Mouse (Mus musculus) hindbrain, embryonic 11.5 days (tissue): Measurements from ENCODE around the gene Brd9. TPM values are rescaled to one million over a fixed set of nuclear protein-coding genes. Genes with fewer than 3 reads are reported as not detected.

Experiments
- ATAC-seq: fragments of 200-750 bp; cut with Nextera tagmentation; 2 replicates; pipeline ENCODE4 v1.8.0; 2017; ENCODE audit warnings: mild to moderate bottlenecking, moderate TSS enrichment, moderate library complexity; ENCODE audit not compliant: low FRiP score
- DNase-seq: peaks from one replicate; pipeline ENCODE4 v3.0.0-alpha.2; 2015; ENCODE audit warnings: low spot score
- H3K27ac ChIP-seq: fragments of 300-500 bp; sonication (generic); 2 replicates; pipeline ENCODE4 v1.5.1; 2014; ENCODE audit warnings: mild to moderate bottlenecking, low read depth, low read length
- H3K27me3 ChIP-seq: fragments of 300-500 bp; sonication (generic); 2 replicates; pipeline ENCODE4 v1.6.1; 2014; ENCODE audit warnings: mild to moderate bottlenecking, low read length, moderate library complexity, mixed read lengths; ENCODE audit not compliant: control insufficient read depth, insufficient read depth
- H3K36me3 ChIP-seq: fragments of 300-500 bp; sonication (generic); 2 replicates; pipeline ENCODE4 v1.6.1; 2014; ENCODE audit warnings: mild to moderate bottlenecking, low read length, moderate library complexity, mixed read lengths; ENCODE audit not compliant: control insufficient read depth, insufficient read depth
- H3K4me1 ChIP-seq: fragments of 300-500 bp; sonication (generic); replicated peaks from 2 replicates; pipeline ENCODE4 v1.6.1; 2014; ENCODE audit warnings: low read length, mixed read lengths; ENCODE audit not compliant: control insufficient read depth, insufficient read depth
- H3K4me2 ChIP-seq: fragments of 300-500 bp; sonication (generic); replicated peaks from 2 replicates; pipeline ENCODE4 v1.6.1; 2014; ENCODE audit warnings: mild to moderate bottlenecking, low read depth, low read length
- H3K4me3 ChIP-seq: fragments of 300-500 bp; sonication (generic); 2 replicates; pipeline ENCODE4 v1.5.1; 2014; ENCODE audit warnings: low read depth, low read length
- H3K9ac ChIP-seq: fragments of 300-500 bp; sonication (generic); 2 replicates; pipeline ENCODE4 v1.6.1; 2014; ENCODE audit warnings: low read depth, low read length
- H3K9me3 ChIP-seq: fragments of 300-500 bp; sonication (generic); 2 replicates; pipeline ENCODE4 v1.6.1; 2016; ENCODE audit warnings: low read length; ENCODE audit not compliant: control insufficient read depth
- WGBS: fragments of 180-500 bp; shearing (Covaris S2); extraction: QIAGEN DNeasy Blood & Tissue Kit; methylation state at CpG from one replicate; pipeline ENCODE4 v1.1.7; 2014; 5-methylcytosine and 5-hydroxymethylcytosine counted together
- polyA plus RNA-seq: library from polyadenylated mRNA; unstranded; fragments of >200 nt; fragmentation: Nextera tagmentation; extraction: Ambion mirVana; gene quantifications from 2 replicates; pipeline ENCODE4 v1.2.1, GENCODE M21; 2014

Gene Brd9
- polyA plus RNA-seq, 1 experiment from 2014 or later = 76.7 TPM

GRCm38 (mm10) chr13:73938177-73938560 lies 558 bp downstream of the Brd9 start:
- H3K4me2 ChIP-seq = peak overlapping the region; percentile 52
- 0 out of 2 replicates have a peak overlapping the region, but pooled peaks have one; percentile 79 for H3K27ac ChIP-seq
- H3K36me3 ChIP-seq = peaks cover 4% of the 10 kb centered on the region; the same call in 1 of the 2 replicates
- DNase-seq (no peak), ATAC-seq (peak; percentile 6; the same call in 1 of the 2 replicates)
- peak overlapping the region; percentile 79 for H3K9ac ChIP-seq
- peak overlapping the region; percentile 81 for H3K4me3 ChIP-seq
- H3K4me1 ChIP-seq = peaks cover 7% of the 10 kb centered on the region
- H3K9me3 ChIP-seq = no peaks in the 10 kb centered on the region
- no peaks in the 10 kb centered on the region for H3K27me3 ChIP-seq
- 48% methylated on average over 13 of the region's 13 CpGs for WGBS

GRCm38 (mm10) chr13:73939101-73939500 lies 1.5 kb downstream of the Brd9 start:
- peaks cover 7% of the 10 kb centered on the region for H3K4me1 ChIP-seq
- WGBS = 96% methylated on average over 5 of the region's 5 CpGs
- H3K4me3 ChIP-seq = no peak overlapping the region
- no peak for ATAC-seq
- no peaks in the 10 kb centered on the region for H3K9me3 ChIP-seq
- no peak overlapping the region for H3K27ac ChIP-seq
- no peak overlapping the region for H3K9ac ChIP-seq
- H3K36me3 ChIP-seq = peaks cover 10% of the 10 kb centered on the region
- no peak for DNase-seq
- no peaks in the 10 kb centered on the region for H3K27me3 ChIP-seq
- H3K4me2 ChIP-seq = no peak overlapping the region

GRCm38 (mm10) chr13:73944606-73945005 lies 7.0 kb downstream of the Brd9 start:
- H3K36me3 ChIP-seq = peaks cover 16% of the 10 kb centered on the region

GRCm38 (mm10) chr13:73953551-73954130 lies 16.0 kb downstream of the Brd9 start:
- no peaks in the 10 kb centered on the region for H3K27me3 ChIP-seq
- no peak overlapping the region for H3K27ac ChIP-seq
- WGBS = 93% methylated on average over 1 of the region's 1 CpGs
- no peak overlapping the region for H3K4me2 ChIP-seq
- H3K4me1 ChIP-seq = no peaks in the 10 kb centered on the region
- H3K36me3 ChIP-seq = peaks cover 2% of the 10 kb centered on the region; the same call in 1 of the 2 replicates
- no peaks in the 10 kb centered on the region for H3K9me3 ChIP-seq
- no peak overlapping the region for H3K9ac ChIP-seq
- H3K4me3 ChIP-seq = no peak overlapping the region
- no peak for DNase-seq
- ATAC-seq = no peak

More at GRCm38 (mm10) chr13:73944606-73945005, 7.0 kb downstream of the Brd9 start:
- DNase-seq (no peak), ATAC-seq (no peak)
- Histone ChIP-seq H3K9ac (no peak overlapping the region), H3K4me1 (no peaks in the 10 kb centered on the region), H3K27ac (no peak overlapping the region), H3K4me2 (no peak overlapping the region), H3K9me3 (no peaks in the 10 kb centered on the region), H3K27me3 (no peaks in the 10 kb centered on the region), H3K4me3 (no peak overlapping the region)
- 92% methylated on average over 9 of the region's 9 CpGs for WGBS

- no peak overlapping the region for H3K4me3 ChIP-seq
- H3K9ac ChIP-seq = no peak overlapping the region
- ATAC-seq = no peak
- no peak for DNase-seq
- no peaks in the 10 kb centered on the region for H3K9me3 ChIP-seq
- WGBS = 74% methylated on average over 6 of the region's 6 CpGs
- no peaks in the 10 kb centered on the region for H3K27me3 ChIP-seq
- H3K4me2 ChIP-seq = no peak overlapping the region
- no peaks in the 10 kb centered on the region for H3K4me1 ChIP-seq
- peaks cover 2% of the 10 kb centered on the region; the same call in 1 of the 2 replicates for H3K36me3 ChIP-seq
- H3K27ac ChIP-seq = no peak overlapping the region
Measured at GRCm38 (mm10) chr13:73954666-73955065, 17.1 kb downstream of the Brd9 start.

GRCm38 (mm10) chr13:73955531-73955930 lies 17.9 kb downstream of the Brd9 start:
- Histone ChIP-seq H3K27me3 (no peaks in the 10 kb centered on the region), H3K9ac (no peak overlapping the region), H3K4me1 (no peaks in the 10 kb centered on the region), H3K4me3 (no peak overlapping the region), H3K36me3 (peaks cover 2% of the 10 kb centered on the region; the same call in 1 of the 2 replicates), H3K9me3 (no peaks in the 10 kb centered on the region), H3K27ac (no peak overlapping the region), H3K4me2 (no peak overlapping the region)
- DNase-seq = no peak
- no peak for ATAC-seq
- 93% methylated on average over 5 of the region's 5 CpGs for WGBS

- 93% methylated on average over 10 of the region's 10 CpGs for WGBS
- Histone ChIP-seq H3K4me2 (no peak overlapping the region), H3K9me3 (no peaks in the 10 kb centered on the region), H3K36me3 (no peaks in the 10 kb centered on the region), H3K9ac (no peak overlapping the region), H3K4me3 (no peak overlapping the region), H3K4me1 (no peaks in the 10 kb centered on the region), H3K27ac (no peak overlapping the region), H3K27me3 (no peaks in the 10 kb centered on the region)
- ATAC-seq (no peak), DNase-seq (no peak)
Measured at GRCm38 (mm10) chr13:73960117-73960652, 22.6 kb downstream of the Brd9 start.

GRCm38 (mm10) chr13:73961177-73961576 lies 23.6 kb downstream of the Brd9 start:
- Histone ChIP-seq H3K4me1 (no peaks in the 10 kb centered on the region), H3K4me2 (no peak overlapping the region), H3K27ac (no peak overlapping the region), H3K9me3 (no peaks in the 10 kb centered on the region), H3K27me3 (no peaks in the 10 kb centered on the region), H3K36me3 (no peaks in the 10 kb centered on the region), H3K9ac (no peak overlapping the region), H3K4me3 (no peak overlapping the region)
- WGBS = 79% methylated on average over 4 of the region's 4 CpGs
- no peak for DNase-seq
- ATAC-seq = no peak

GRCm38 (mm10) chr13:73963551-73963950 lies 25.9 kb downstream of the Brd9 start, which contains the start of gene Zdhhc11:
Gene Zdhhc11 (plus strand): TSS chr13:73963851.
- Histone ChIP-seq H3K27ac (no peak within 1 kb of the TSS), H3K4me3 (no peak within 1 kb of the TSS), H3K4me1 (no peaks in the 10 kb centered on the region), H3K27me3 (no peaks in the 10 kb centered on the region), H3K9ac (no peak within 1 kb of the TSS), H3K4me2 (no peak within 1 kb of the TSS), H3K36me3 (no peaks in the 10 kb centered on the region), H3K9me3 (no peaks in the 10 kb centered on the region)
- WGBS = 91% methylated on average over 5 of the region's 5 CpGs
- ATAC-seq (no peak), DNase-seq (no peak)
